27 mouse cellular contexts compared by ENCODE assay signal in genomic region chr3:65723664-65724063, GRCm38 (mm10). TPM values are rescaled to one million over a fixed set of nuclear protein-coding genes. Genes with fewer than 3 reads are reported as not detected.
DNase-seq lines count a peak whose midpoint lies in the region; ATAC-seq and TF ChIP-seq lines count a peak whose summit lies in the region.
"Had no signal": no experiment of that assay in that cellular context is flagged by ENCODE, and none has a peak within 500 bp of the region (broad histone marks: within the 10 kb centered on the region; RNA-seq: fewer than 3 reads in every experiment).

No protein-coding gene starts in this region.

- WGBS in intestine, postnatal 0 days, result 65% methylated on average over 4 of the region's 4 CpGs
- 69% methylated on average over 4 of the region's 4 CpGs for WGBS in intestine, embryonic 15.5 days

- no peak overlapping the region for H3K4me3 ChIP-seq in intestine, postnatal 0 days (ENCODE audit: low read depth, low read length)
- H3K4me3 ChIP-seq in intestine, embryonic 15.5 days (replicated peaks), result no peak overlapping the region
- H3K4me3 ChIP-seq: embryonic facial prominence, embryonic 10.5 days; embryonic facial prominence, embryonic 13.5 days; erythroblast, embryonic 14.5 days; forebrain, embryonic 12.5 days; forebrain, embryonic 15.5 days; heart, embryonic 12.5 days; heart, embryonic 15.5 days; hindbrain, embryonic 10.5 days; hindbrain, embryonic 13.5 days had no signal

- no peaks in the 10 kb centered on the region for H3K4me1 ChIP-seq in intestine, postnatal 0 days (replicated peaks; ENCODE audit: control insufficient read depth, insufficient read depth, low read length)
- H3K4me1 ChIP-seq in intestine, embryonic 15.5 days (replicated peaks), result no peaks in the 10 kb centered on the region
- H3K4me1 ChIP-seq: embryonic facial prominence, embryonic 10.5 days; embryonic facial prominence, embryonic 13.5 days; forebrain, embryonic 12.5 days; forebrain, embryonic 15.5 days; heart, embryonic 12.5 days; heart, embryonic 15.5 days; hindbrain, embryonic 10.5 days; hindbrain, embryonic 13.5 days had no signal

- H3K9me3 ChIP-seq in intestine, postnatal 0 days (ENCODE audit: control insufficient read depth), result no peaks in the 10 kb centered on the region
- H3K9me3 ChIP-seq in intestine, embryonic 15.5 days, result no peaks in the 10 kb centered on the region
- H3K9me3 ChIP-seq: embryonic facial prominence, embryonic 10.5 days; embryonic facial prominence, embryonic 13.5 days; forebrain, embryonic 12.5 days; forebrain, embryonic 15.5 days; heart, embryonic 12.5 days; heart, embryonic 15.5 days; hindbrain, embryonic 10.5 days; hindbrain, embryonic 13.5 days had no signal

- ATAC-seq in intestine, postnatal 0 days, result peak; percentile 99
- ATAC-seq in intestine, embryonic 15.5 days, result no peak
- ATAC-seq: activated CD4-positive, CD25-positive, alpha-beta regulatory T cell, adult 4 months; forebrain, embryonic 15.5 days had no signal

- H3K9ac ChIP-seq in intestine, postnatal 0 days (ENCODE audit: low read depth, low read length), result no peak overlapping the region
- H3K9ac ChIP-seq in intestine, embryonic 15.5 days, result no peak overlapping the region
- H3K9ac ChIP-seq: embryonic facial prominence, embryonic 13.5 days; forebrain, embryonic 12.5 days; forebrain, embryonic 15.5 days; heart, embryonic 12.5 days; heart, embryonic 15.5 days; hindbrain, embryonic 13.5 days had no signal

- H3K27me3 ChIP-seq in intestine, postnatal 0 days (replicated peaks; ENCODE audit: control insufficient read depth, insufficient read depth, low read length), result no peaks in the 10 kb centered on the region
- H3K27me3 ChIP-seq in intestine, embryonic 15.5 days (replicated peaks), result no peaks in the 10 kb centered on the region
- H3K27me3 ChIP-seq: embryonic facial prominence, embryonic 13.5 days; forebrain, embryonic 12.5 days; forebrain, embryonic 15.5 days; heart, embryonic 12.5 days; heart, embryonic 15.5 days; hindbrain, embryonic 13.5 days had no signal

- peak; percentile 38 for DNase-seq in kidney, adult 9 months
- no peak for DNase-seq in kidney, postnatal 4 days
- DNase-seq in kidney, postnatal 14 days, result peak; percentile 16
- no peak for DNase-seq in kidney, postnatal 10 days
- DNase-seq: adrenal gland, adult 8-10 months; adrenal gland, postnatal 25 days; cerebellum, adult 11-12 months; cerebellum, adult 8-10 months; cerebellum, postnatal 10 days; cerebellum, postnatal 36 days; embryo, embryonic 11 days; gastrocnemius, postnatal 25 days; heart, adult 18-20 months; heart, postnatal 10 days; heart, postnatal 36 days had no signal

- H3K36me3 ChIP-seq in intestine, postnatal 0 days (ENCODE audit: control insufficient read depth, insufficient read depth), result no peaks in the 10 kb centered on the region
- no peaks in the 10 kb centered on the region for H3K36me3 ChIP-seq in intestine, embryonic 15.5 days
- H3K36me3 ChIP-seq: embryonic facial prominence, embryonic 10.5 days; embryonic facial prominence, embryonic 13.5 days; forebrain, embryonic 12.5 days; forebrain, embryonic 15.5 days; heart, embryonic 12.5 days; heart, embryonic 15.5 days; hindbrain, embryonic 10.5 days; hindbrain, embryonic 13.5 days had no signal

- no peak overlapping the region for H3K27ac ChIP-seq in intestine, postnatal 0 days (ENCODE audit: low read depth, low read length)
- H3K27ac ChIP-seq in intestine, embryonic 15.5 days, result no peak overlapping the region
- H3K27ac ChIP-seq: embryonic facial prominence, embryonic 10.5 days; embryonic facial prominence, embryonic 13.5 days; forebrain, embryonic 12.5 days; forebrain, embryonic 15.5 days; heart, embryonic 15.5 days; hindbrain, embryonic 10.5 days; hindbrain, embryonic 13.5 days had no signal

- H3K4me2 ChIP-seq in intestine, postnatal 0 days (replicated peaks; ENCODE audit: low read depth), result no peak overlapping the region
- no peak overlapping the region for H3K4me2 ChIP-seq in intestine, embryonic 15.5 days (replicated peaks)
- H3K4me2 ChIP-seq: embryonic facial prominence, embryonic 13.5 days; forebrain, embryonic 12.5 days; forebrain, embryonic 15.5 days; heart, embryonic 12.5 days; heart, embryonic 15.5 days; hindbrain, embryonic 13.5 days had no signal

- TF ChIP-seq CTCF in intestine, postnatal 0 days (IDR thresholded peaks at IDR 0.05; ENCODE audit: low read depth), result no peak

RNA-seq across cellular contexts. Expression of gene Lekr1, which starts 57.6 kb away (rescaled TPM):
- 3.4 and 4.7 TPM in 2 replicates for polyA plus RNA-seq in intestine, postnatal 0 days (2015; fragmentation: Nextera tagmentation; extraction: Ambion mirVana)
- 6.5 and 7.5 TPM in 2 replicates for polyA plus RNA-seq in intestine, embryonic 15.5 days (2015; fragmentation: Nextera tagmentation; extraction: Ambion mirVana)
- polyA plus RNA-seq: erythroblast, embryonic 14.5 days had no signal

Comparison
In these comparisons a context has a peak if more than half of its experiments do, and no peak if none do; other contexts are left out.
1. DNase-seq: peak in kidney, adult 9 months (single experiment) and kidney, postnatal 14 days (single experiment); none in kidney, postnatal 4 days (0 of 2) and kidney, postnatal 10 days (single experiment).